Mouse (Mus musculus): ENCODE data around the gene Tcf12. TPM values are rescaled to one million over a fixed set of nuclear protein-coding genes. Genes with fewer than 3 reads are reported as not detected.

The Tcf12 gene
- polyA plus RNA-seq, 1 experiment from 2014 or later = 94.8 TPM

DNA sequence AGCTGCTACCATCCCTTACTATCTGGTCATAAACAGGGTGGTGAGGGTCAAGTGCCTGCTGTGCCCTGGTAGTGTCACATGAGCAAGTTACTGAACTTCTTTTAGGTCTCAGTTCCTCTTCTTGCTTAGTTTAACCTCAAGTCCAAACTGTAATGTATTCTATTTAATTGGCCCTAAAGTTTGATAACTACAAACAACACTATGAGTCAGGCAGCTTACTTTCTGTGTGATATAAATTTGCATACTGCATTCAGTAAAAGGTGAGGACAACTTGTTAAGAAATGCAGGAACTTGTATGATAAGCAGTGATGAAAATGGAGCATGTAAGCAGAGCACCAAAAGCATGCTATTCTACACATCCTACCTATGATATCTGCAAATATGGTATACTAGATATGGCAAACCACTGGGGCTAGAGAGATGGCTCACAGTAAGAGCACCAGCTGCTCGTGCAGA is 159.0 kb downstream of the Tcf12 start:
- no peak overlapping the region for H3K4me2 ChIP-seq (replicated peaks)
- no peaks in the 10 kb centered on the region for H3K27me3 ChIP-seq (ENCODE audit: control insufficient read depth, insufficient read depth, low read length)
- 86% methylated on average over 1 of the region's 1 CpGs for WGBS
- 0 out of 2 replicates have a peak, but pooled peaks cover 4% of the 10 kb centered on the region for H3K4me1 ChIP-seq (replicated peaks; ENCODE audit: control insufficient read depth, insufficient read depth, low read length)
- DNase-seq (ENCODE audit: low spot score) (no peak), ATAC-seq (ENCODE audit: low FRiP score) (no peak)
- H3K9me3 ChIP-seq (ENCODE audit: control insufficient read depth, low read length) = no peaks in the 10 kb centered on the region
- no peak overlapping the region for H3K27ac ChIP-seq
- H3K36me3 ChIP-seq (replicated peaks; ENCODE audit: control insufficient read depth, insufficient read depth) = no peaks in the 10 kb centered on the region; the same call in 1 of the 2 replicates
- H3K4me3 ChIP-seq (replicated peaks; ENCODE audit: low read length) = no peak overlapping the region
- H3K9ac ChIP-seq = no peak overlapping the region

DNA sequence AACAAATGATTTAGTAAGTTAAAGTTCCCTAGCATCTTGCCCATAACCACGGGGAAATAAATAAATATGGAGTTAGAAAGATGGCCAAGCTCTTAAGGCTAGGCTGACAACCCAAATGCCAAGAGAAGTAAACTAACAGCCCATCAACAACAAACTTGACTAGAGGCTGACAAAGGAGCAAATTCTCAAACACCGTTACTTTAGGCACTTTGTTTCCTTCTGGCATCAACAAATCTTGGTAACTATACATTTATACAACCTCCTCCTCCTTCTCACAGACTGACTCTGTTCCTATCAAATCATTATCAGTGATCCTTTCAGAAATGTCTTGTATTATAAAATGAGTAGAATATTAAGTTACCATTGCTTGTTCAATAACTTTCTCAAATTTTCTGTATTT is 159.7 kb downstream of the Tcf12 start:
- no peak for ATAC-seq (ENCODE audit: low FRiP score)
- no peaks in the 10 kb centered on the region for H3K9me3 ChIP-seq (ENCODE audit: control insufficient read depth, low read length)
- H3K27me3 ChIP-seq (ENCODE audit: control insufficient read depth, insufficient read depth, low read length) = no peaks in the 10 kb centered on the region
- H3K4me1 ChIP-seq (replicated peaks; ENCODE audit: control insufficient read depth, insufficient read depth, low read length) = 0 out of 2 replicates have a peak, but pooled peaks cover 4% of the 10 kb centered on the region
- H3K4me3 ChIP-seq (replicated peaks; ENCODE audit: low read length) = no peak overlapping the region
- H3K4me2 ChIP-seq (replicated peaks) = no peak overlapping the region
- WGBS = 91% methylated on average over 2 of the region's 2 CpGs
- DNase-seq (ENCODE audit: low spot score) = no peak
- no peaks in the 10 kb centered on the region; the same call in 1 of the 2 replicates for H3K36me3 ChIP-seq (replicated peaks; ENCODE audit: control insufficient read depth, insufficient read depth)
- no peak overlapping the region for H3K27ac ChIP-seq
- H3K9ac ChIP-seq = no peak overlapping the region

DNA sequence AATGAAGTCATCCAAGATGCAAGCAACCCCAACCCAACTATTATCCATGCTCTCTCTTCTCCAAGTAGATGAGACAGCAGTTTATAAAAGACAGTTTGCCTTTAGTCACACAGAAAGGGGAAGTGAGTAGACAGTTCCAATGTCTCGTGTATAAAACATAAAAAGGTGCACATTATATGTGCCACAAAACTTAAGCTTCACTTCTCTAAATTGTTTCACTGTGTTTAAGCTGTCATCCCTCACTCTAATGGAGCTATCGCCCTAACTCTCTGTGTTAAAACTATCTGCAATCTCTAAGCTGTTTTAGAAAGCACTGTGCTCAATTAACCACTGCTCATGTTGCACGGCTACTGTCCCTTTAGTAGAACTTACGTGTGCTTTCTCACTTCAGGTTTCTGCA is 160.3 kb downstream of the Tcf12 start:
- 77% methylated on average over 4 of the region's 4 CpGs for WGBS
- Histone ChIP-seq H3K9me3 (ENCODE audit: control insufficient read depth, low read length) (no peaks in the 10 kb centered on the region), H3K4me3 (replicated peaks; ENCODE audit: low read length) (no peak overlapping the region), H3K9ac (no peak overlapping the region), H3K27me3 (ENCODE audit: control insufficient read depth, insufficient read depth, low read length) (no peaks in the 10 kb centered on the region), H3K4me1 (replicated peaks; ENCODE audit: control insufficient read depth, insufficient read depth, low read length) (0 out of 2 replicates have a peak, but pooled peaks cover 4% of the 10 kb centered on the region), H3K27ac (no peak overlapping the region), H3K4me2 (replicated peaks) (no peak overlapping the region), H3K36me3 (replicated peaks; ENCODE audit: control insufficient read depth, insufficient read depth) (no peaks in the 10 kb centered on the region; the same call in 1 of the 2 replicates)
- DNase-seq (ENCODE audit: low spot score) (no peak), ATAC-seq (ENCODE audit: low FRiP score) (no peak)

DNA sequence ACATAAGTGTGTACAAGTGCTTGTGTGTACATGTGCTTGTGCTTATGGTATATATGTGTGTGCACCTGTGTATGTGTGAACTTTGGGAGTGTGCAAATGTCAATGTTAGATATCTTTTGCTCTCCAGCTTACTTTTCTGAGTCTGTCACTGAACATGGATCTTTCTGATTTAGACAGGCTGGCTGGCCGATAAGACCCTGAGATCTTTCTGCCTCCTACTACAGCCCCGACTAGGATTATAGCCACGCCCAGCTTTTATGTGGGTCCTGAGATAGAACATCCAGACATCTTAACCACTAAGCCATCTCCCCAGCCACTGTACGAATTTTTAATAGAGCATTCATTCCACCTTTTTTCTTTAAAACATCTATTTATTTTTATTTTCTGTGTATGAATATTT is 166.9 kb downstream of the Tcf12 start:
- Histone ChIP-seq H3K4me2 (replicated peaks) (no peak overlapping the region), H3K27ac (no peak overlapping the region), H3K27me3 (ENCODE audit: control insufficient read depth, insufficient read depth, low read length) (no peaks in the 10 kb centered on the region), H3K9ac (no peak overlapping the region), H3K9me3 (ENCODE audit: control insufficient read depth, low read length) (no peaks in the 10 kb centered on the region), H3K4me1 (replicated peaks; ENCODE audit: control insufficient read depth, insufficient read depth, low read length) (peaks cover 5% of the 10 kb centered on the region; the same call in 1 of the 2 replicates), H3K36me3 (replicated peaks; ENCODE audit: control insufficient read depth, insufficient read depth) (no peaks in the 10 kb centered on the region; the same call in 1 of the 2 replicates), H3K4me3 (replicated peaks; ENCODE audit: low read length) (no peak overlapping the region)
- DNase-seq (ENCODE audit: low spot score) (no peak), ATAC-seq (ENCODE audit: low FRiP score) (no peak)
- WGBS = 89% methylated on average over 4 of the region's 4 CpGs

DNA sequence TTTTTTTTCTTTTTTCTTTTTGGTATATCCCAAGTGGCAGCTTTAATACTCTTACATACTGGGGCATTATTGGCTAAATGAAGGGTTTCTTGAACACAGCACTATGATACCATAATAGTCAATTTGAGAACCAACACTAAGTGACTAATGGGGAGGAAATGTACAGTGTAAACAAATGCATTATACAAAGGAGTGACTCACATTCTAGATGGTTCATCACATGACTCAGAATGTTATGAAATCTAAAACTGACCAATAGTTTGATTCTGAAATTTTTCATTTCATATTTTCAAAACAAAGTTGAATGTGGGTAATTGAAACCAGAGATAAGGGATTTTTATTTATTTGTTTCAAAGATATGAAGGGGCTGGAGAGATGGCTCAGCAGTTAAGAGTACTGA is 169.2 kb downstream of the Tcf12 start:
- ATAC-seq (ENCODE audit: low FRiP score) (no peak), DNase-seq (ENCODE audit: low spot score) (no peak)
- Histone ChIP-seq H3K4me3 (replicated peaks; ENCODE audit: low read length) (no peak overlapping the region), H3K9me3 (ENCODE audit: control insufficient read depth, low read length) (no peaks in the 10 kb centered on the region), H3K9ac (no peak overlapping the region), H3K36me3 (replicated peaks; ENCODE audit: control insufficient read depth, insufficient read depth) (no peaks in the 10 kb centered on the region; the same call in 1 of the 2 replicates), H3K4me1 (replicated peaks; ENCODE audit: control insufficient read depth, insufficient read depth, low read length) (peaks cover 5% of the 10 kb centered on the region; the same call in 1 of the 2 replicates), H3K27me3 (ENCODE audit: control insufficient read depth, insufficient read depth, low read length) (no peaks in the 10 kb centered on the region), H3K27ac (no peak overlapping the region), H3K4me2 (replicated peaks) (no peak overlapping the region)

DNA sequence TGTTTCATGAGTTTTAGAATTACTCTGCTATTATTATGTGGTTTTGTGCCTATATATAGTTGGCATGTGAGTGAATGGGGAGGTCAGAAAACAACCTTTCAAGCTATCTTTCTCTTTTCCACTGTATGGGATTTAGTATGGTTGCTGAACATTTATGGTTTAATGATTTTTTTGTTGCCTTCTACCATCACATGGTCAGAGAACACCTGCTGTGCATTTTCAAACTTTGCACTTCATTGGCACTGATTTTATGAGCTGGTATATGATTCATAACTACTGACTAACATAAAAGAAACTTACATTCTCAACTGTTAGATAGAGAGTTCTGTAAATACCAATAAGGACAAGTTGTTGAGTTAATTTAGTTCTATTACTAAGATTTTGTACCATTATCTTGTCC is 171.7 kb downstream of the Tcf12 start:
- H3K36me3 ChIP-seq (replicated peaks; ENCODE audit: control insufficient read depth, insufficient read depth) = no peaks in the 10 kb centered on the region; the same call in 1 of the 2 replicates
- peaks cover 5% of the 10 kb centered on the region; the same call in 1 of the 2 replicates for H3K4me1 ChIP-seq (replicated peaks; ENCODE audit: control insufficient read depth, insufficient read depth, low read length)
- no peak overlapping the region for H3K27ac ChIP-seq
- no peak for ATAC-seq (ENCODE audit: low FRiP score)
- DNase-seq (ENCODE audit: low spot score) = no peak
- H3K4me3 ChIP-seq (replicated peaks; ENCODE audit: low read length) = no peak overlapping the region
- no peak overlapping the region for H3K9ac ChIP-seq
- H3K9me3 ChIP-seq (ENCODE audit: control insufficient read depth, low read length) = no peaks in the 10 kb centered on the region
- H3K27me3 ChIP-seq (ENCODE audit: control insufficient read depth, insufficient read depth, low read length) = no peaks in the 10 kb centered on the region
- no peak overlapping the region for H3K4me2 ChIP-seq (replicated peaks)

DNA sequence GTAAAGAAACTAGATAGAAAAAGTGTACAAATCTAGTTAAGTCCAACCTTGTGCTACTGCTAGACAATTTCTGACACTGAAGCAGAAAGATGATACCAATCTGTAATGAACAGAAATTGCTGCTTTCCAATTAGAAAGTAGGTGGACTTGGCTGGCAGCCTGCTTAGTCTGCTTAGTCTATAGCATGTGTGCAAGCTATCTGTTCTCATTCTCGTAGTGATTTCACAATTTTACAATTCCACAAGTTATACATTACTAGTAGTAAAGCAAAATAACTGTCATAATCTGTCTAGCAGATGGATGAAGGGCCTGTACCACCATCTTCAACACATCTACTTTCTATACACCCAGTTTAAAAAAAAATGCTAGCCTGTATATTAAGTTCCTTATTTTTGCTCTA is 175.5 kb downstream of the Tcf12 start:
- no peak for DNase-seq (ENCODE audit: low spot score)
- 86% methylated on average over 1 of the region's 1 CpGs for WGBS
- Histone ChIP-seq H3K9ac (no peak overlapping the region), H3K36me3 (replicated peaks; ENCODE audit: control insufficient read depth, insufficient read depth) (no peaks in the 10 kb centered on the region), H3K27me3 (ENCODE audit: control insufficient read depth, insufficient read depth, low read length) (no peaks in the 10 kb centered on the region), H3K4me2 (replicated peaks) (no peak overlapping the region), H3K4me1 (replicated peaks; ENCODE audit: control insufficient read depth, insufficient read depth, low read length) (peaks cover 4% of the 10 kb centered on the region; the same call in 1 of the 2 replicates), H3K4me3 (replicated peaks; ENCODE audit: low read length) (no peak overlapping the region), H3K27ac (no peak overlapping the region), H3K9me3 (ENCODE audit: control insufficient read depth, low read length) (no peaks in the 10 kb centered on the region)
- ATAC-seq (ENCODE audit: low FRiP score) = no peak

DNA sequence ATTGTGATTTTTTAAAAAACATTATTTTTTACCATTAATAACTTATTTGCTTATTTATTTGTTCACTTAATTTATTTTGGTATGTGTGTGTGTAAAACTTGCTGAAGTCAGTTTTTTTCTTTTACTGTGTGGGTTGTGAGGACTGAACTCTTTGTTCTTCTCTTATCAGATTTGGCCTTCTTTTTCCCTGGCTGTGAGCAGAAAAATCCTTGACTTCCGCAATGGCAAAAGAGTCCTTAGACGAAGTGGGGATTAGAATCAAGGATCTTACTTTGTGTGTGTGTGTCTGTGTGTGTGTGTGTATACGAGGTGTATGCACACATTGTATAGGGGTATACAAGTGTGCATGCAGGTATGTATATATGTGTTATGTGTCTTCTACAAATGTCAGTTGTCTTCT is 176.8 kb downstream of the Tcf12 start:
- Histone ChIP-seq H3K27me3 (ENCODE audit: control insufficient read depth, insufficient read depth, low read length) (no peaks in the 10 kb centered on the region), H3K9ac (no peak overlapping the region), H3K4me2 (replicated peaks) (no peak overlapping the region), H3K27ac (no peak overlapping the region), H3K9me3 (ENCODE audit: control insufficient read depth, low read length) (no peaks in the 10 kb centered on the region), H3K4me3 (replicated peaks; ENCODE audit: low read length) (no peak overlapping the region), H3K4me1 (replicated peaks; ENCODE audit: control insufficient read depth, insufficient read depth, low read length) (peaks cover 7% of the 10 kb centered on the region; the same call in 1 of the 2 replicates), H3K36me3 (replicated peaks; ENCODE audit: control insufficient read depth, insufficient read depth) (no peaks in the 10 kb centered on the region)
- DNase-seq (ENCODE audit: low spot score) = no peak
- WGBS = 91% methylated on average over 3 of the region's 3 CpGs
- no peak for ATAC-seq (ENCODE audit: low FRiP score)

DNA sequence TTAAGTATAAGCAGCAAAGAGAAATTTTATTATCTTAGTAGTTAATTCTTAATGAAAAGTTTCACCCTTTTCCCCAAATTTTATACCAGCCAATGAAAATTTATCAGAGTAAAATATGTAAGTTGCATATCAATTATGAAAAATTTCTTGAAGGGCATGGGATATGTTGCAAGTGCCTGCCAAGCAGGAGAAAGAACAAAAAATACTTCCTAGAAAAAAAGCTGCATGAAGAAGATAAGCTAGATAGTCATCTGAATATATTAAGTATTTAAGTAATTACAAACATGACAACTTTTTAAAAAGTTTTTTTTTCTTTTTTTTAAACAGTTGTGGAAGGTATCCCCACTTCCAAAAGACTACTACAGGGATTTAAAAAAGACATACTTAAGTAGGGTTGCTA is 179.7 kb downstream of the Tcf12 start:
- H3K4me3 ChIP-seq (replicated peaks; ENCODE audit: low read length) = no peak overlapping the region
- H3K27me3 ChIP-seq (ENCODE audit: control insufficient read depth, insufficient read depth, low read length) = no peaks in the 10 kb centered on the region
- no peak overlapping the region for H3K9ac ChIP-seq
- H3K4me1 ChIP-seq (replicated peaks; ENCODE audit: control insufficient read depth, insufficient read depth, low read length) = peaks cover 7% of the 10 kb centered on the region; the same call in 1 of the 2 replicates
- H3K4me2 ChIP-seq (replicated peaks) = no peak overlapping the region
- H3K27ac ChIP-seq = no peak overlapping the region
- ATAC-seq (ENCODE audit: low FRiP score) (no peak), DNase-seq (ENCODE audit: low spot score) (no peak)
- H3K36me3 ChIP-seq (replicated peaks; ENCODE audit: control insufficient read depth, insufficient read depth) = no peaks in the 10 kb centered on the region
- H3K9me3 ChIP-seq (ENCODE audit: control insufficient read depth, low read length) = no peaks in the 10 kb centered on the region

DNA sequence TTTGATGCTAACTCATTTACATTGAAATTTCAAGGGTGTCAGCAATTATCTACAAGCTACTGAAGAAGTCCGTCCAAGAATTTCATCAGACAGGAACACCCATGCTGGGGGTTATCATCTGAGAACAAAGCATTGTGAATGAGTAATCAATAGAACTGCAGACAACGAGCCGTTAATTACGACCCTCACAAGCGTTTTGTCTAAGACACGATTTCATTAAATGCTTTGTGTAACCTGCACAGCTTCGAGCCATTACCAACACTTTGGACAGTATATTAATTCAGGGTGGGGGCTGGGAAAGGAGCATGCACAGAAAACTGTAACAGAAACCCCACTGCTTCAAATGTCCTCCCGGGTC is 180.3 kb downstream of the Tcf12 start:
- Histone ChIP-seq H3K27ac (0 out of 2 replicates have a peak overlapping the region, but pooled peaks have one; percentile 32), H3K4me2 (replicated peaks) (0 out of 2 replicates have a peak overlapping the region, but pooled peaks have one; percentile 15), H3K27me3 (ENCODE audit: control insufficient read depth, insufficient read depth, low read length) (no peaks in the 10 kb centered on the region), H3K4me1 (replicated peaks; ENCODE audit: control insufficient read depth, insufficient read depth, low read length) (peaks cover 7% of the 10 kb centered on the region; the same call in 1 of the 2 replicates), H3K9me3 (ENCODE audit: control insufficient read depth, low read length) (no peaks in the 10 kb centered on the region), H3K36me3 (replicated peaks; ENCODE audit: control insufficient read depth, insufficient read depth) (no peaks in the 10 kb centered on the region), H3K4me3 (replicated peaks; ENCODE audit: low read length) (no peak overlapping the region), H3K9ac (no peak overlapping the region)
- DNase-seq (ENCODE audit: low spot score) = no peak
- WGBS = 24% methylated on average over 8 of the region's 8 CpGs
- no peak for ATAC-seq (ENCODE audit: low FRiP score)
